Mouse (Mus musculus) liver, embryonic 13.5 days (tissue): ENCODE results near the gene Pot1a. TPM values are rescaled to one million over a fixed set of nuclear protein-coding genes. Genes with fewer than 3 reads are reported as not detected.

ENCODE experiments used
- ATAC-seq: fragments of 200-750 bp; cut with Nextera tagmentation; 2 replicates; pipeline ENCODE4 v1.8.0; 2017; ENCODE audit warnings: low read depth, mild to moderate bottlenecking, moderate number of reproducible peaks, moderate library complexity
- DNase-seq: peaks from one replicate; pipeline ENCODE4 v3.0.0; 2022
- H3K27ac ChIP-seq: fragments of 300-500 bp; sonication (generic); 2 replicates; pipeline ENCODE4 v1.5.1; 2015; ENCODE audit warnings: moderate library complexity, mild to moderate bottlenecking, inconsistent platforms
- H3K27me3 ChIP-seq: fragments of 300-500 bp; sonication (generic); 2 replicates; pipeline ENCODE4 v1.6.1; 2015; ENCODE audit warnings: mild to moderate bottlenecking, inconsistent platforms
- H3K36me3 ChIP-seq: fragments of 300-500 bp; sonication (generic); 2 replicates; pipeline ENCODE4 v1.6.1; 2015; ENCODE audit warnings: mild to moderate bottlenecking, inconsistent platforms
- H3K4me1 ChIP-seq: fragments of 300-500 bp; sonication (generic); replicated peaks from 2 replicates; pipeline ENCODE4 v1.6.1; 2015; ENCODE audit warnings: inconsistent platforms
- H3K4me2 ChIP-seq: fragments of 300-500 bp; sonication (generic); 2 replicates; pipeline ENCODE4 v1.6.1; 2015; ENCODE audit warnings: inconsistent platforms, mild to moderate bottlenecking, moderate library complexity
- H3K4me3 ChIP-seq: fragments of 300-500 bp; sonication (generic); replicated peaks from 2 replicates; pipeline ENCODE4 v1.5.1; 2015; ENCODE audit warnings: mild to moderate bottlenecking, inconsistent platforms
- H3K9ac ChIP-seq: fragments of 300-500 bp; sonication (generic); 2 replicates; pipeline ENCODE4 v1.6.1; 2015; ENCODE audit warnings: mild to moderate bottlenecking, inconsistent platforms
- H3K9me3 ChIP-seq: fragments of 300-500 bp; sonication (generic); replicated peaks from 2 replicates; pipeline ENCODE4 v1.6.1; 2016; ENCODE audit warnings: inconsistent platforms
- WGBS: fragments of 180-500 bp; shearing (Covaris S2); methylation state at CpG from one replicate; pipeline ENCODE4 v1.1.7; 2015; ENCODE audit not compliant: insufficient replicate concordance; 5-methylcytosine and 5-hydroxymethylcytosine counted together
- polyA plus RNA-seq: library from polyadenylated mRNA; unstranded; fragments of >200 nt; fragmentation: Nextera tagmentation; extraction: Ambion mirVana; gene quantifications from 2 replicates; pipeline ENCODE4 v1.2.1, GENCODE M21; 2015

Pot1a gene
- polyA plus RNA-seq = 21.1 and 25.1 TPM in 2 replicates

DNA sequence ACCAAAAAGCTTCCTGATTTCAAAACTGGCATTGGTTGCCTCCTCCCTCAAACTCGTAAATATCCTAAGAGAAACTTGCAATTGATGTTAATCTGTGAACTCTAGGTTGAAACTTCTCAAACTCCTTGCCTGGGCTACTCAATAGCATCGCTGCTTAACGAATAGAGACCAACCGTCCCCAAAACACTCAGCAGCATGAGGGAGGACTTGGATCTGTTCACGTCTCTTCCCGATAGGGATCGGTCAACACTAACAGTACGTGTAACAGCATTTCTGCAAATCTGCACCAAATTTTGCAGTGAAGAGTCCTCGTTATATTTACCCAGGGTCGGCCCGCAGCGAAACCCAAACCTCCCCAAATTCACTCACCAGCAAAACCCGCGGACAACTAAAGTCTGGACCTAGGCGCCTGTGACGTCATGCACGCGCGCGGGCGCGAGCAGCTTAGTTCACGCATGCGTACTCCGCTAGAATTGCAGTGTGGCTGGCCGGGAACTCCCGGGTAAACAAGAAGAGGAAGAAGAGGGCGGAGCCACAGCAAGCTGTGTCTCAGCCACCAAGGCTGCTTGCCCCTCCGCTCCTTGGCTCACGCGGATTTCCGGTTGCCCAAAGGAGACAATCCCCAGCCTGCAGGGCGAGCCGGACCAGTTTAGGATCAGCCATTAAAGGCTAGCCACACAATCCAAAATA is at the start of gene Pot1a:
TSS of gene Pot1a (minus strand) at position 441 of the 690 bp plus-strand sequence.
- Histone ChIP-seq H3K4me3 (peak within 1 kb of the TSS; percentile 68), H3K27me3 (no peaks in the 10 kb centered on the region), H3K9ac (peak within 1 kb of the TSS; percentile 79), H3K27ac (peak within 1 kb of the TSS; percentile 87), H3K4me1 (peaks cover 12% of the 10 kb centered on the region), H3K4me2 (peak within 1 kb of the TSS; percentile 69), H3K9me3 (no peaks in the 10 kb centered on the region), H3K36me3 (peaks cover 11% of the 10 kb centered on the region)
- ATAC-seq (peak; percentile 98), DNase-seq (peak; percentile 96)
- under 1% methylated on average over 34 of the region's 34 CpGs for WGBS

GRCm38 (mm10) chr6:25836261-25836660 is 27.2 kb upstream of the Pot1a start:
- 36% methylated on average over 2 of the region's 2 CpGs for WGBS

GRCm38 (mm10) chr6:25806021-25806420 is 3.0 kb downstream of the Pot1a start:
- 81% methylated on average over 3 of the region's 3 CpGs for WGBS
- Histone ChIP-seq H3K9ac (no peak overlapping the region), H3K27me3 (no peaks in the 10 kb centered on the region), H3K27ac (no peak overlapping the region), H3K4me3 (no peak overlapping the region), H3K4me2 (no peak overlapping the region), H3K4me1 (peaks cover 14% of the 10 kb centered on the region), H3K36me3 (peaks cover 22% of the 10 kb centered on the region), H3K9me3 (no peaks in the 10 kb centered on the region)
- DNase-seq (no peak), ATAC-seq (no peak)

More at GRCm38 (mm10) chr6:25836261-25836660, 27.2 kb upstream of the Pot1a start:
- DNase-seq (no peak), ATAC-seq (no peak)
- no peak overlapping the region for H3K4me3 ChIP-seq
- H3K27me3 ChIP-seq = no peaks in the 10 kb centered on the region
- no peaks in the 10 kb centered on the region for H3K4me1 ChIP-seq
- no peaks in the 10 kb centered on the region for H3K9me3 ChIP-seq
- H3K36me3 ChIP-seq = no peaks in the 10 kb centered on the region
- H3K9ac ChIP-seq = no peak overlapping the region
- no peak overlapping the region for H3K4me2 ChIP-seq
- no peak overlapping the region for H3K27ac ChIP-seq

DNA sequence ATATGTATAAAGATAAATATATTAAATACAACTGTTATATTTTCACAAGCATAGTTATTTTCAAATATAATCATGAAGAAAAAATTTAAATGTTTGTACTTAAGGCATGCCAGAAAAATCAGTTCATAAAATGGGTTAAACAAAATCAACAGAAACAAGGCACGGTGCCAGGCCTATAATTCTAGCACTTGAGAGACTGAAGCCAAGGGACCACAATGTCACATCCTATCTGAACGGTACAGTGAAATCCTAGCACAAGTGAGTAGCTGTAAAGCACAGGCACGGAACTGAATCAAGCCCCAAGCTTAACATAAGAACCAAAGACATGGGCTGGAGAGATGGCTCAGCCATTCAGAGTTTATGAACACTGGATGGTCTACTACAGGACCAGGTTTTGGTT is 6.8 kb downstream of the Pot1a start:
- H3K4me3 ChIP-seq = no peak overlapping the region
- no peaks in the 10 kb centered on the region for H3K27me3 ChIP-seq
- ATAC-seq (no peak), DNase-seq (no peak)
- 86% methylated on average over 3 of the region's 3 CpGs for WGBS
- H3K36me3 ChIP-seq = peaks cover 37% of the 10 kb centered on the region
- H3K9me3 ChIP-seq = no peaks in the 10 kb centered on the region
- peaks cover 16% of the 10 kb centered on the region for H3K4me1 ChIP-seq
- H3K27ac ChIP-seq = no peak overlapping the region
- no peak overlapping the region for H3K9ac ChIP-seq
- H3K4me2 ChIP-seq = no peak overlapping the region

GRCm38 (mm10) chr6:25801230-25801629 is 7.8 kb downstream of the Pot1a start:
- Histone ChIP-seq H3K4me3 (no peak overlapping the region), H3K36me3 (peaks cover 41% of the 10 kb centered on the region), H3K27me3 (no peaks in the 10 kb centered on the region), H3K9ac (no peak overlapping the region), H3K27ac (no peak overlapping the region), H3K9me3 (no peaks in the 10 kb centered on the region), H3K4me2 (no peak overlapping the region), H3K4me1 (peaks cover 12% of the 10 kb centered on the region)
- WGBS = 90% methylated on average over 6 of the region's 6 CpGs
- ATAC-seq (no peak), DNase-seq (no peak)

DNA sequence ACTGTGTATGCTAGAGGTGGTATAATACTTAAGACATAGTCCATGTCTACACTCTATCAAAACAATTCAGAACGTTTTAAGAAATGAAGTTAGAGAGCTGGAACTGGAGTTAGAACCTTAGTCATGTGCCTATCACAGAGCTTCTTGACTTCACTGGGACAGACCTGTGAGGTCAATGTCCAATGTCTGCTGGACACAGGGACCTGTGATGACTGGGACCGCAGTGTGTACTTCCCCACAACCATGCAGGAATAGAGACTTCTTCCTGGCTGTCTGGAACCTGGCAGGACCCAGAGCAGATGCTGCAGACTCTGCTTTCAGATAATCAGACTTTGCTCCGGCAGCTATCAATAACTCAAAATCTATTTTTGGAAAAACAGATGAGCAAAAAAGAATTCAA is 40.8 kb downstream of the Pot1a start:
- Histone ChIP-seq H3K4me3 (no peak overlapping the region), H3K27me3 (no peaks in the 10 kb centered on the region), H3K4me2 (no peak overlapping the region), H3K9ac (no peak overlapping the region), H3K27ac (no peak overlapping the region), H3K36me3 (peaks cover 64% of the 10 kb centered on the region), H3K4me1 (no peaks in the 10 kb centered on the region), H3K9me3 (no peaks in the 10 kb centered on the region)
- no peak for DNase-seq
- WGBS = 71% methylated on average over 3 of the region's 3 CpGs
- ATAC-seq = no peak

DNA sequence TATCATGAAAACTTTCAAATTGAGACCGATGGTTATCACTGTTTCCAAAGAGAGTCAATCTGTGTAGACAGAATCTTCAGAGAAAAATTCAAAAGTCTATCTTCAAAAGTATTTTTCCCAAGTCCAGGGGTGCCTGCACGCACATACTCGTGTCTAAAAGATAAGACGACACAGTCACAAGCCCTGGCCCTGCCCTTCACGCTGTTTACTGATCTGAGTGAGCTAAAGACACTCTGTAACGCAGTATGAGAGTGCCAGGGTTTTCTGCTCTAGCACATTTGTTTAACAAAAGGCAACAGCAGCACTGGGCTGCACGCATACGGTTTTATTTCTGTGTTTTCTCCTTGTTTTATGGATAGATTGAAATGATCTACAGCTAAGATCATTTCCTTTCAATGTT is 41.5 kb downstream of the Pot1a start:
- no peak for DNase-seq
- Histone ChIP-seq H3K27me3 (no peaks in the 10 kb centered on the region), H3K36me3 (peaks cover 69% of the 10 kb centered on the region), H3K27ac (no peak overlapping the region), H3K9me3 (no peaks in the 10 kb centered on the region), H3K4me1 (no peaks in the 10 kb centered on the region), H3K4me3 (no peak overlapping the region), H3K4me2 (no peak overlapping the region), H3K9ac (no peak overlapping the region)
- WGBS = 76% methylated on average over 8 of the region's 8 CpGs
- ATAC-seq = no peak

DNA sequence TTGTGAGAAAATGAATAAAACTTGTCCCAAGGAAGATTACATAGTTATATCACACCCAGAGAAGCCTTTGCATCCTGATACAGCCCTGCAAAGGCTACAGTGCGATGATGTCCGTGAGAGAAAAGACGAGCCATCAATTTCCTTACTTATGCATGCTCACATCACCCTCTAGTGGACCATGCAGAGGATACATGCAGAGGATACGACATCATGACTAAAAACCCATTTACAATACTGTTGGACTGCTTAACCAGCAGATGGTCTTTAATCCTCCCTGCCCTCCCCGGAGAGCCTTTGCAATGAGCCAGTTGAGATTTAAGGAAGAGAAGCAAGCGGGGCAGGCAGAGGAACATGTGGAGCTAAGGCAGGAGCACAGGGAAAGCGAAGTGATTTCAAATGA is 42.0 kb downstream of the Pot1a start:
- DNase-seq (no peak), ATAC-seq (no peak)

DNA sequence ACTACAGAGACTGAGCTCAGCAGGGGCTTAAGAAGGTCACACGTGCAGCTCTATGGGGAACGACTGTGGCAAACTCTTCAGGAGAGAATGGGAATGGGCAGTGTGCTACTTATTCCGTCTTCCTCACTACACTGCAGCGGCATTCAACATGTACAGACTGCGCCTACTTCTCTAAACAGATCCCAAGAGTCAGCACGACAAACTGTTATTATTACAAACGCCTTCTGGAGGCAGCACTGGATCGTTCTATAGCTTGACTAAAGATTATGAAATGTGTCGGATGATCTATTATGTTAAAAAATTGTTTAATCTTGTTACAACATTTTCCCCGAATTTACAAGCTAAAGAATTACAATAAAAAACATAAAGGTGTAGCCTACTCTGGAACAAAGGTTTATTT is 42.8 kb downstream of the Pot1a start:
- Histone ChIP-seq H3K4me1 (no peaks in the 10 kb centered on the region), H3K4me3 (no peak overlapping the region), H3K9ac (no peak overlapping the region), H3K27ac (no peak overlapping the region), H3K4me2 (no peak overlapping the region), H3K9me3 (no peaks in the 10 kb centered on the region), H3K36me3 (peaks cover 70% of the 10 kb centered on the region), H3K27me3 (no peaks in the 10 kb centered on the region)
- no peak for DNase-seq
- WGBS = 79% methylated on average over 10 of the region's 10 CpGs
- no peak for ATAC-seq

More for the DNA sequence above, 42.0 kb downstream of the Pot1a start:
- no peak overlapping the region for H3K27ac ChIP-seq
- 78% methylated on average over 7 of the region's 7 CpGs for WGBS
- no peaks in the 10 kb centered on the region for H3K4me1 ChIP-seq
- no peak overlapping the region for H3K9ac ChIP-seq
- no peaks in the 10 kb centered on the region for H3K9me3 ChIP-seq
- H3K27me3 ChIP-seq = no peaks in the 10 kb centered on the region
- H3K4me2 ChIP-seq = no peak overlapping the region
- H3K4me3 ChIP-seq = no peak overlapping the region
- peaks cover 68% of the 10 kb centered on the region for H3K36me3 ChIP-seq

GRCm38 (mm10) chr6:25752651-25753050 is 56.4 kb downstream of the Pot1a start:
- no peak overlapping the region for H3K4me2 ChIP-seq
- WGBS = 94% methylated on average over 1 of the region's 1 CpGs
- no peaks in the 10 kb centered on the region for H3K27me3 ChIP-seq
- no peak overlapping the region for H3K9ac ChIP-seq
- H3K27ac ChIP-seq = no peak overlapping the region
- peaks cover 40% of the 10 kb centered on the region for H3K36me3 ChIP-seq
- H3K4me1 ChIP-seq = no peaks in the 10 kb centered on the region
- no peak for ATAC-seq
- DNase-seq = no peak
- no peaks in the 10 kb centered on the region for H3K9me3 ChIP-seq
- no peak overlapping the region for H3K4me3 ChIP-seq

- H3K27ac ChIP-seq = no peak overlapping the region
- no peak overlapping the region for H3K9ac ChIP-seq
- H3K4me1 ChIP-seq = no peaks in the 10 kb centered on the region
- DNase-seq (no peak), ATAC-seq (no peak)
- no peaks in the 10 kb centered on the region for H3K36me3 ChIP-seq
- no peaks in the 10 kb centered on the region for H3K9me3 ChIP-seq
- no peaks in the 10 kb centered on the region for H3K27me3 ChIP-seq
- no peak overlapping the region for H3K4me2 ChIP-seq
- no peak overlapping the region for H3K4me3 ChIP-seq
Observed at GRCm38 (mm10) chr6:25736533-25736932, 72.5 kb downstream of the Pot1a start.

GRCm38 (mm10) chr6:25726560-25726959 is 82.5 kb downstream of the Pot1a start:
- Histone ChIP-seq H3K4me1 (no peaks in the 10 kb centered on the region), H3K4me3 (no peak overlapping the region), H3K9me3 (no peaks in the 10 kb centered on the region), H3K4me2 (no peak overlapping the region), H3K27ac (no peak overlapping the region), H3K36me3 (no peaks in the 10 kb centered on the region), H3K9ac (no peak overlapping the region), H3K27me3 (no peaks in the 10 kb centered on the region)
- DNase-seq (no peak), ATAC-seq (no peak)
- 44% methylated on average over 1 of the region's 1 CpGs for WGBS
